Mouse (Mus musculus): ENCODE measurements around the gene Obsl1. TPM values are rescaled to one million over a fixed set of nuclear protein-coding genes. Genes with fewer than 3 reads are reported as not detected.

Gene Obsl1
- total and polyA plus RNA-seq, 2 experiments from 2014 or later = 22.9 to 43.7 TPM

DNA sequence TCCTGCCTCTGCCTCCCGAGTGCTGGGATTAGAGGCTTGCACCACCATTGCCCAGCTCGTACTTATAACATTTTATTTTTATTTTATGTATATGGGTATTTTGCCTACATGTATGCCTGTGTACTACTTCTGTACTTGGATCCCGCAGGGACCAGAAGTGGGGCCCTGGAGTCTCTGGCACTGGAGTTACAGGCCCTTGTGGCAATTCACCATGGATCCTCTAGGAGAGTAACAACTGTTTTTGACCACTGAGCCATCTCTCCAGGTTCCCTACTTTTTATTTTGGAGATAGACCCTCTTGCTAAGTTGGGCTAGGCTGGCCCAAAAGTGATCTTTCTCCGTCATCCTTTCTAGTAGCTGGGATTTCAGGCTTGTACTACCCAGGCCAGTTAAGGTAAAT is 12.2 kb upstream of the Obsl1 start:
- ATAC-seq = no peak
- peaks cover 4% of the 10 kb centered on the region for H3K4me1 ChIP-seq (ENCODE audit: insufficient read depth)
- no peak overlapping the region for H3K9ac ChIP-seq
- TF ChIP-seq CTCF (IDR thresholded peaks at IDR 0.05; ENCODE audit: low read depth) = no peak
- H3K27me3 ChIP-seq (ENCODE audit: insufficient read depth, low read length) = no peaks in the 10 kb centered on the region
- DNase-seq = no peak
- H3K4me2 ChIP-seq (ENCODE audit: low read depth) = no peak overlapping the region
- no peak overlapping the region for H3K27ac ChIP-seq (ENCODE audit: low read depth, low read length)
- 92% methylated on average over 4 of the region's 4 CpGs for WGBS
- no peaks in the 10 kb centered on the region for H3K36me3 ChIP-seq (ENCODE audit: insufficient read depth)
- H3K9me3 ChIP-seq (ENCODE audit: low read length) = no peaks in the 10 kb centered on the region
- H3K4me3 ChIP-seq (ENCODE audit: low read depth, low read length) = no peak overlapping the region

- ATAC-seq = no peak
- Histone ChIP-seq H3K4me2 (ENCODE audit: low read depth) (no peak overlapping the region), H3K9me3 (ENCODE audit: low read length) (no peaks in the 10 kb centered on the region), H3K9ac (no peak overlapping the region), H3K4me1 (ENCODE audit: insufficient read depth) (peaks cover 4% of the 10 kb centered on the region), H3K36me3 (ENCODE audit: insufficient read depth) (no peaks in the 10 kb centered on the region), H3K27ac (ENCODE audit: low read depth, low read length) (no peak overlapping the region), H3K27me3 (ENCODE audit: insufficient read depth, low read length) (no peaks in the 10 kb centered on the region), H3K4me3 (ENCODE audit: low read depth, low read length) (no peak overlapping the region)
- DNase-seq = no peak
- TF ChIP-seq CTCF (IDR thresholded peaks at IDR 0.05; ENCODE audit: low read depth) = no peak
- 67% methylated on average over 4 of the region's 4 CpGs for WGBS
These were observed 11.7 kb upstream of the Obsl1 start for GRCm38 (mm10) chr1:75517984-75518383.

GRCm38 (mm10) chr1:75516703-75517380 is 10.6 kb upstream of the Obsl1 start:
- no peaks in the 10 kb centered on the region for H3K36me3 ChIP-seq (ENCODE audit: insufficient read depth)
- TF ChIP-seq CTCF (IDR thresholded peaks at IDR 0.05; ENCODE audit: low read depth) = no peak
- DNase-seq (no peak), ATAC-seq (no peak)
- H3K9me3 ChIP-seq (ENCODE audit: low read length) = no peaks in the 10 kb centered on the region
- H3K9ac ChIP-seq = no peak overlapping the region
- H3K27me3 ChIP-seq (ENCODE audit: insufficient read depth, low read length) = no peaks in the 10 kb centered on the region
- no peak overlapping the region for H3K4me3 ChIP-seq (ENCODE audit: low read depth, low read length)
- no peak overlapping the region for H3K4me2 ChIP-seq (ENCODE audit: low read depth)
- H3K27ac ChIP-seq (ENCODE audit: low read depth, low read length) = no peak overlapping the region
- H3K4me1 ChIP-seq (ENCODE audit: insufficient read depth) = peaks cover 4% of the 10 kb centered on the region
- WGBS = 83% methylated on average over 15 of the region's 15 CpGs

GRCm38 (mm10) chr1:75512550-75512949 is 6.3 kb upstream of the Obsl1 start:
- Histone ChIP-seq H3K9me3 (ENCODE audit: low read length) (no peaks in the 10 kb centered on the region), H3K4me3 (ENCODE audit: low read depth, low read length) (no peak overlapping the region), H3K9ac (no peak overlapping the region), H3K4me1 (ENCODE audit: insufficient read depth) (no peaks in the 10 kb centered on the region), H3K27ac (ENCODE audit: low read depth, low read length) (no peak overlapping the region), H3K27me3 (ENCODE audit: insufficient read depth, low read length) (no peaks in the 10 kb centered on the region), H3K36me3 (ENCODE audit: insufficient read depth) (no peaks in the 10 kb centered on the region), H3K4me2 (ENCODE audit: low read depth) (no peak overlapping the region)
- DNase-seq (no peak), ATAC-seq (no peak)
- no peak for TF ChIP-seq CTCF (IDR thresholded peaks at IDR 0.05; ENCODE audit: low read depth)
- 93% methylated on average over 3 of the region's 3 CpGs for WGBS

GRCm38 (mm10) chr1:75511437-75512210 is 5.4 kb upstream of the Obsl1 start:
- H3K4me3 ChIP-seq (ENCODE audit: low read depth, low read length) = no peak overlapping the region
- 61% methylated on average over 4 of the region's 4 CpGs for WGBS
- no peak for DNase-seq
- no peaks in the 10 kb centered on the region for H3K36me3 ChIP-seq (ENCODE audit: insufficient read depth)
- no peak for ATAC-seq
- no peak overlapping the region for H3K9ac ChIP-seq
- no peak for TF ChIP-seq CTCF (IDR thresholded peaks at IDR 0.05; ENCODE audit: low read depth)
- H3K4me1 ChIP-seq (ENCODE audit: insufficient read depth) = no peaks in the 10 kb centered on the region
- H3K27ac ChIP-seq (ENCODE audit: low read depth, low read length) = no peak overlapping the region
- no peak overlapping the region for H3K4me2 ChIP-seq (ENCODE audit: low read depth)
- no peaks in the 10 kb centered on the region for H3K9me3 ChIP-seq (ENCODE audit: low read length)
- no peaks in the 10 kb centered on the region for H3K27me3 ChIP-seq (ENCODE audit: insufficient read depth, low read length)

- Histone ChIP-seq H3K4me2 (ENCODE audit: low read depth) (no peak overlapping the region), H3K4me1 (ENCODE audit: insufficient read depth) (no peaks in the 10 kb centered on the region), H3K9me3 (ENCODE audit: low read length) (no peaks in the 10 kb centered on the region), H3K27ac (ENCODE audit: low read depth, low read length) (no peak overlapping the region), H3K36me3 (ENCODE audit: insufficient read depth) (no peaks in the 10 kb centered on the region), H3K9ac (no peak overlapping the region), H3K4me3 (ENCODE audit: low read depth, low read length) (no peak overlapping the region), H3K27me3 (ENCODE audit: insufficient read depth, low read length) (no peaks in the 10 kb centered on the region)
- 72% methylated on average over 5 of the region's 5 CpGs for WGBS
- DNase-seq (no peak), ATAC-seq (no peak)
- TF ChIP-seq CTCF (IDR thresholded peaks at IDR 0.05; ENCODE audit: low read depth) = no peak
These were observed 3.9 kb upstream of the Obsl1 start for GRCm38 (mm10) chr1:75510154-75510553.

GRCm38 (mm10) chr1:75509586-75509985 is 3.3 kb upstream of the Obsl1 start:
- no peak overlapping the region for H3K4me2 ChIP-seq (ENCODE audit: low read depth)
- no peaks in the 10 kb centered on the region for H3K27me3 ChIP-seq (ENCODE audit: insufficient read depth, low read length)
- H3K4me1 ChIP-seq (ENCODE audit: insufficient read depth) = peaks cover 5% of the 10 kb centered on the region; the same call in 1 of the 2 replicates
- no peak for TF ChIP-seq CTCF (IDR thresholded peaks at IDR 0.05; ENCODE audit: low read depth)
- H3K36me3 ChIP-seq (ENCODE audit: insufficient read depth) = no peaks in the 10 kb centered on the region
- ATAC-seq (no peak), DNase-seq (no peak)
- H3K9me3 ChIP-seq (ENCODE audit: low read length) = no peaks in the 10 kb centered on the region
- WGBS = 58% methylated on average over 20 of the region's 20 CpGs
- no peak overlapping the region for H3K4me3 ChIP-seq (ENCODE audit: low read depth, low read length)
- no peak overlapping the region for H3K9ac ChIP-seq
- no peak overlapping the region for H3K27ac ChIP-seq (ENCODE audit: low read depth, low read length)

Data from forebrain, postnatal 0 days (tissue).